Mouse (Mus musculus) brain, embryonic 18.5 days (tissue): ENCODE measurements around the gene Gm6337.
"Not testable (repeated sequence)": the region's sequence is repeated elsewhere in the genome, so short reads cannot be mapped to it uniquely, and the experiment has no call there.

Experiments
- DNase-seq: peaks from one replicate; pipeline ENCODE4 v3.0.0-alpha.2; 2012; ENCODE audit warnings: low read depth, low spot score

Gm6337 gene

DNA sequence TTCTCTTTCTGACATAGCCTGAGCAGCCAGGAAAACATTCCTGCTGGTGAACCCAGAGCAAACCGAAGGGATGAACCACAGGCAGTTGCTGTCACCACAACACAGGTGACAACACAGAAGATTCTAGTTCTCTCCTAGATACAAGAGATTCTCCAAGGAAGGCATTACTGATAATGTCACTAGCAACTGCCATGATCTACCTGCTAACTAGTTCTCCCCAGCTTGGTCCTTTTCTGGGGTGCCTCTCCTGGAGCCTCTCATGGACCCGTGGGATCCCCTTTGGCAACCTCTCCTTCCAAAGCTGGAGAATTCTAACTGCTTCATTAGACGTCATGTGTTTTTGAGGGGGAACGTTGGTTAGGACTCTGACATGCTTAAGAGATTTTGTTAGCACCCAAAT is at the start of gene Gm6337:
TSS of gene Gm6337 (minus strand) at position 101 of the 400 bp plus-strand sequence.
- not testable (repeated sequence) for DNase-seq

DNA sequence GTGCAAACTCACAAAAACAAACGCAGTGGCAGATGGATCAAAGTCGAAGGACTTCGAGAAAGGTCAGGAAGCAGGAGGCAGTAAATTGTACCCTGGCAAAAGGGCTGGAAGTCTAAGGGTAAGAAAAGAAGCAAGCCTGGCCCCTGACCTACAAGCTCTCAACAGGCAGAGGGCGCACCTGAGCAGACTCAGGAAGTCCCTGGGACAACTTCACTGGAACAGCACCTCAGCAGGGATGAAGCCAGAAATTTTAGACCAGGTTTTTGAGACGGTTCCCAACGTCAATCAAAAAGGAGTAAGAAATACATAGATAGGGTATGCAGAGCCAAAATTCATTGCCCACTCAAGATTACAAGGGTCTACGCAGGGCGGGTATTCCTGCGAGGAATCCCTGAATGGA is 49.4 kb upstream of the Gm6337 start:
- not testable (repeated sequence) for DNase-seq

DNA sequence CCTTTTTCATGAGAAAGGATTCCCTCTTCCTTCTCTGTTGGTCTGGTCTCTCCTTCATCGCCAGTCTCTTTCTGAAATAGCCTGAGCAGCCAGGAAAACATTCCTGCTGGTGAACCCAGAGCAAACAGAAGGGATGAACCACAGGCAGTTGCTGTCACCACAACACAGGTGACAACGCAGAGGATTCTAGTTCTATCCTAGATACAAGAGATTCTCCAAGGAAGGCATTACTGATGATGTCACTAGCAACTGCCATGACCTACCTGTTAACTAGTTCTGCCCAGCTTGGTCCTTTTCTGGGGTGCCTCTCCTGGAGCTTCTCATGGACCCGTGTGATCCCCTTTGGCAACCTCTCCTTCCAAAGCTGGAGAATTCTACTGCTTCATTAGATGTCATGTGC is 35.8 kb upstream of the Gm6337 start, which contains the start of gene Gm8206:
TSS of gene Gm8206 (minus strand) at position 101 of the 400 bp plus-strand sequence.
- not testable (repeated sequence) for DNase-seq
